Mouse (Mus musculus): ENCODE measurements around the gene Abhd8.
"Not testable (repeated sequence)": the region's sequence is repeated elsewhere in the genome, so short reads cannot be mapped to it uniquely, and the experiment has no call there.

Gene Abhd8

DNA sequence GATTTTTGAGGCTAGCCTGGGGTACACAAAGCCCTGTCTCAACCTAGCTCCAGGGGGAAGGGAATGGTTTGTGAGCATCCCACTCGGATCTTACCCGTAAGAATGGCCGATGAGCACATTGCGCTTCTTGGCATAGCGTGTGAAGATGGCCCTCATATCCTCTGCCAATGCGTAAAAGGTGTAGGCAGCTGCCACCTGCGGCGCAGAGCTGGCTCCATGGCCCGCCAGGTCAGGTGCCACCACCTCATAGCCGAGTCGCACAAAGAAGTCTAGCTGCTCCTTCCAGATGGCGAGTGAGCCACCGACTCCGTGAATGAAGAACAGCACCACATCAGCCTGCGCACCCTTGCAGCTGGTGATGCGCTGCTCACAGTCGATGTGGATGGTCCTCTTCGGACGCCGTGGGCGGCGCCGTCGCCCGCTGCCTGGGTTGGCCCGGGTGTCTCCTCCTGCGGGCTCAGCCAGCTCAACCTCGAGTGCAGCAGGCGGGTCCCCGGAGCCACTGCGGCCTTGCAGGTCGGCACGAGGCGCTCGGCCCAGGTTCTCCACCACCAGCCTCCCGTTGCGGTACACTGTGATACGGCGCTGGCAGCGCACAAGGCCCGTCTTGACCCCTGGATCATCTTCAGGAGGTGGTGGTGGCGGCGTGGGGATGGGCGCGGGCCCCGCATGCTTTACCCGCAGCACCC, 2.2 kb downstream of the Abhd8 start:
- DNase-seq (ENCODE audit: low spot score in 2 of 2): peak in 1 of 2 experiments; percentile 70

- DNase-seq (ENCODE audit: low spot score in 2 of 2): no peak
These were observed 2.7 kb downstream of the Abhd8 start for GRCm38 (mm10) chr8:71460716-71461115.

- peak in 1 of 2 experiments; percentile 11 for DNase-seq (ENCODE audit: low spot score in 2 of 2)
These were observed 5.7 kb downstream of the Abhd8 start for GRCm38 (mm10) chr8:71457659-71458270.

GRCm38 (mm10) chr8:71456906-71457305, 6.5 kb downstream of the Abhd8 start:
- peak; percentile 24 to 66 for DNase-seq (ENCODE audit: low spot score in 2 of 2)

DNA sequence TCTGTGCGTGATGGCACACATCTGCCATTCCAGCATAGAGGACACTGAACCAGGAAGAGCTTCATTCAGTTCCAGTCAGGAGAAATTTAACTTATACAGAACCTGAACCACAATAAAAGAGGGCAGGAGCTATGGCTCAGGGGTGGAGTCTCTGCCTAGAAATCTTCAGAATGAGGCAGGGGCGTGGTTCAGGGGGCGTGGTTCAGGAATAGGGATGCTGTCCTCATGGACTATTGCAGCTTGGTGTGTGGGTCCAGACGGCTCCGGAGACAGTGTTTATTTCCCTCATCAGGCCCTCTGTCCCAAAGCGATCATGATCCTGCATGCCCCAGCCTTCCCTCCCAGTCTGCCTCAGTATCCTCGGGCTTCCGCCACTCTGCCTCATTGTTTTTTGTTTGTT, 8.8 kb downstream of the Abhd8 start:
- peak; percentile 9 to 54 for DNase-seq (ENCODE audit: low spot score in 2 of 2)

DNA sequence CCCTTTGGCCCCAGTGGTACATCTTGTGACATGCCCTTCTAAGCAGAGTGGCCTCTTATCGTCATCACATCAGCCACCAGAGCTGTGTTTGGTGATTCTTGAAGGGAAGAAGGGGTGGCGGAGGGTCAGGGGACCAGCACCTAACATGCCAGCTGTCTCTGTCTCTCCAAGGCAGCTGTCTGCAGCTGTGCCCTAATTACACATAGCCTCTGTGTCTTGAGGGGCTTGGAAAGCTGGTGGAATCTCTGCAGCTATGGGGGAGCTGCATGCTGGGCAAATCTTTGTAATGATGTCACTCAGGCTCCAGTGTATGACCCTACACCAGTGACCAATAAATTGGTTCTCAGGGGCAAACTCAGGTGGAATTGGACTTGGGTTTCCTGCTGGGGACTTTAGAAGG, 10.8 kb downstream of the Abhd8 start:
- DNase-seq (ENCODE audit: low spot score in 2 of 2): peak in 1 of 2 experiments; percentile 40

- peak in 1 of 2 experiments; percentile 52 for DNase-seq (ENCODE audit: low spot score in 2 of 2)
These were observed 11.7 kb downstream of the Abhd8 start for GRCm38 (mm10) chr8:71451777-71452176.

GRCm38 (mm10) chr8:71451337-71451736, 12.1 kb downstream of the Abhd8 start:
- peak in 1 of 2 experiments; percentile 50 for DNase-seq (ENCODE audit: low spot score in 2 of 2)

DNA sequence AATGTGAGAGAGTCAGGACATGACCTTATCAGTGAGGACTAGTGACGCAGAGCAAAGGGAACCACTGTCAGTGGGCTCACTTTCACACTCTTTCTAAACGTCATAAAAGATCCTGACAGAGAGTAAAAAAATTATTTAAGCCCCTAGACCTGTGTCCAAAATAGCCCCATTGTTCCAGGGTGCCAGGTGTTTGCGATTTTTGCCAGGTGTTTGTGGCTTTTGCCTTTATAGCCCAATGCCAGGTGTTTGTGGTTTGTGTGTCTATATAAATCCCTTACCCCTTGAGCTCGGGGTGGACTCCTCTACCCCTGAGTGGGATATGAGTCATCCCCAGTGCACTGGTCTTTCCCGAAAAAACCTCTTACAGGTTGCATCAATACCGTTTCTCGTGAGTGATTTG, 18.4 kb downstream of the Abhd8 start:
- no peak for DNase-seq (ENCODE audit: low spot score in 2 of 2)

- peak; percentile 44 to 81 for DNase-seq (ENCODE audit: low spot score in 2 of 2)
These were observed 22.1 kb downstream of the Abhd8 start for GRCm38 (mm10) chr8:71441404-71441803.

- no peak for DNase-seq (ENCODE audit: low spot score in 2 of 2)
These were observed 26.4 kb downstream of the Abhd8 start for GRCm38 (mm10) chr8:71437041-71437440.

GRCm38 (mm10) chr8:71432935-71433334, 30.5 kb downstream of the Abhd8 start:
- DNase-seq (ENCODE audit: low spot score in 2 of 2): not testable (repeated sequence)

GRCm38 (mm10) chr8:71422121-71422520, 41.3 kb downstream of the Abhd8 start:
- DNase-seq (ENCODE audit: low spot score in 2 of 2): no peak

DNA sequence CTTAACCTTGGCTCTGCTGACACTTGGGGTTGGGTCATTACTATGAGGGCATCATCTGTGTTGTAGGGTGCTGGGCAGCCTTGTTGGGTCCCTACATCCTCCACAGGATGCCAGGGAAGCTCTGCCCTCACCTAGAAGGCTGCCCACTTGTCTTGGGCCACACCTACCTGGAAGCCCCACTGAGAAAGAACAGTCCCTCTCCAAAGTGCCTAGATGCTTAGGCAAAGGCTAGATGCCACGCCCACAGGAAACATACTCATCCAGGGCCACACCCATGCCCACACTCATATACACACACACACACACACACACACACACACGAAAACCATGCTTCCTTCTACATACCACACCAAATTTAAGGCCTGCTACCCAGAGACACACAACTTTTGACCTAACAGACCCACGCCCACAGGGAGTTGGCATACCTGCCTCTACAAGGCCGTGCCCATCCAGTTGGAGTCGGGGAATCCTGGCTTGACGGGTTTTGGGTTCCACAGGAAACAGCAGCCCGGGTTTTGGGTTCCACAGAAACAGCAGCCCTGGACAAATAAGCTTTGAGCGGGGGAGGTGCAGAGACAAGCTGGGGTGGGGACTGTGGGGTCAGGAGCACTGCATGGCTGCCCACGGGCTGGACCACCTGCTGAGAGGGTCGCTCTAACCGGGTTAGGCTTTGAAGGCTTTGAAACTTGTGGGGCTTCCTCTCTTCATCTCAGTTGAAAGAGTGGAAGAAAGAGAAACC, 51.8 kb downstream of the Abhd8 start:
- DNase-seq (ENCODE audit: low spot score in 2 of 2): peak in 1 of 2 experiments; percentile 61

- peak in 1 of 2 experiments; percentile 8 for DNase-seq (ENCODE audit: low spot score in 2 of 2)
These were observed 55.2 kb downstream of the Abhd8 start for GRCm38 (mm10) chr8:71408231-71408630.

DNA sequence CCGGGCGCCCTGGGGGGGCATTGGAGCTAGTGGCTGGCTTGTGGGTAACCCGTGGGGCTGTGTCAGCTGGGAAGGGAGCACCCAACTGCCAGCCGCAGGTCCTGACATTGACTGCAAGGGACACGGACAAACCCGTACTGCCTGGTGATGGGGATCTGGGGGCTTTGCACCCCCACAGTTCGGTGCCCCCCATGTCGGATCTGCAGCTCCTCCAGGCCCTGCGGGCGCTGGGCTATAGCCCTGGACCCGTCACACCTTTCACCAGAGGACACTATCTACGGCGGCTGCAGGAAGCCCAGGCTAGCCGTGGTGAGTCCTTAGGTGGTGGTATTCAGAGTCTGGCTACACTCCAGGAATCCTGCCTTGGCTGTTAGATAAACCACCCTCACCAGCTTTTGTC, 56.0 kb downstream of the Abhd8 start:
- peak; percentile 21 to 65 for DNase-seq (ENCODE audit: low spot score in 2 of 2)
